Comparison of ENCODE assay signal across 9 mouse cellular contexts in the genomic region with DNA sequence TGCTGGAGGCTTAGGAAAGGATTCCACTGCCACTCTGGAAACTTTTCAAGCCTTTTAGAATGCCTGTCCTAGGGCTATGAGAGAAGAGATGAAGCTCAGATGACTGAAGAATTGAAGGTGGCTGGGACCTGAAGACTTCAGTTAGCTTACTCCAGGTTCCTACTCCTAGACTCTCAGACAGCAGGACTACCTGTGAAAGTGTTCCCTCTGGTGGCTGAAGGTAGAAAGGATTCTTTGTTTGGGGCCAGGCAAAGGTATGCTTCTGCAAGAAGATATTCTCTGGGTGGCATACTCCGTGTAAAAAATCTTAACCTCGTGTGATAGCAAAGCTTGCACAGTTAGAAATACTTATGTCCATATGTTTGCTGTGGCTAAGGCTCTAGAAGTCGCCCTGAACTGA.
DNase-seq lines count a peak whose midpoint lies in the region; ATAC-seq and TF ChIP-seq lines count a peak whose summit lies in the region.
"Had no signal": no experiment of that assay in that cellular context is flagged by ENCODE, and none has a peak within 500 bp of the region (broad histone marks: within the 10 kb centered on the region; RNA-seq: fewer than 3 reads in every experiment).

No protein-coding gene starts in this region.

- in situ Hi-C loops in Patski (cut with MboI; ENCODE audit: low pct_unique_long_range_greater_than_20kb) = no loop called here

- H3K9ac ChIP-seq in heart, embryonic 13.5 days = no peak overlapping the region
- no peak overlapping the region for H3K9ac ChIP-seq in midbrain, embryonic 14.5 days (replicated peaks; ENCODE audit: low read length)
- H3K9ac ChIP-seq in midbrain, embryonic 11.5 days (ENCODE audit: low read length) = no peak overlapping the region
- H3K9ac ChIP-seq: embryonic facial prominence, embryonic 13.5 days had no signal

- 70% methylated on average over 3 of the region's 3 CpGs for WGBS in heart, embryonic 13.5 days
- WGBS in midbrain, embryonic 14.5 days = 87% methylated on average over 3 of the region's 3 CpGs
- 84% methylated on average over 3 of the region's 3 CpGs for WGBS in midbrain, embryonic 11.5 days

- no peaks in the 10 kb centered on the region for H3K27me3 ChIP-seq in heart, embryonic 13.5 days (replicated peaks)
- H3K27me3 ChIP-seq in midbrain, embryonic 14.5 days (ENCODE audit: control insufficient read depth, insufficient read depth, low read length) = no peaks in the 10 kb centered on the region
- H3K27me3 ChIP-seq in midbrain, embryonic 11.5 days (ENCODE audit: control insufficient read depth, insufficient read depth, low read length) = no peaks in the 10 kb centered on the region
- no peaks in the 10 kb centered on the region for H3K27me3 ChIP-seq in Patski
- no peaks in the 10 kb centered on the region for H3K27me3 ChIP-seq in splenic B cell, adult 2 months (ENCODE audit: control insufficient read depth, insufficient read depth, low read length, poor library complexity, severe bottlenecking)
- H3K27me3 ChIP-seq: embryonic facial prominence, embryonic 13.5 days had no signal

- peaks cover 14% of the 10 kb centered on the region for H3K36me3 ChIP-seq in heart, embryonic 13.5 days
- H3K36me3 ChIP-seq in midbrain, embryonic 14.5 days (ENCODE audit: control insufficient read depth, insufficient read depth, low read length) = peaks cover 3% of the 10 kb centered on the region
- H3K36me3 ChIP-seq in midbrain, embryonic 11.5 days (ENCODE audit: control insufficient read depth, insufficient read depth, low read length) = no peaks in the 10 kb centered on the region
- H3K36me3 ChIP-seq in splenic B cell, adult 2 months (ENCODE audit: control insufficient read depth, insufficient read depth, low read length, poor library complexity, severe bottlenecking) = no peaks in the 10 kb centered on the region

- CTCF ChIA-PET in Patski (lab: Charles Lee) = interaction anchor here (0.8 to 2.7 kb wide), 9 partner anchors 8 to 267 kb away, joined by 3 to 11 read pairs (median 3); no protein-coding TSS in a partner anchor

- no peaks in the 10 kb centered on the region for H3K9me3 ChIP-seq in heart, embryonic 13.5 days
- H3K9me3 ChIP-seq in midbrain, embryonic 14.5 days (ENCODE audit: control insufficient read depth, low read length) = no peaks in the 10 kb centered on the region
- no peaks in the 10 kb centered on the region for H3K9me3 ChIP-seq in midbrain, embryonic 11.5 days (ENCODE audit: control insufficient read depth, low read length)
- H3K9me3 ChIP-seq: embryonic facial prominence, embryonic 13.5 days had no signal

- POLR2A ChIA-PET in Patski (lab: Charles Lee) = no interaction called here

- intact Hi-C loops in heart, postnatal 10 days (cut with DNase I) = no loop called here

- ATAC-seq in heart, embryonic 13.5 days (ENCODE audit: extremely low read depth, insufficient number of reproducible peaks, low FRiP score, low TSS enrichment) = no peak
- no peak for ATAC-seq in midbrain, embryonic 14.5 days (ENCODE audit: low FRiP score, low TSS enrichment)
- no peak for ATAC-seq in midbrain, embryonic 11.5 days (ENCODE audit: low FRiP score)
- ATAC-seq in Patski = no peak

- peak overlapping the region; percentile 26; the same call in 1 of the 2 replicates for H3K27ac ChIP-seq in heart, embryonic 13.5 days (replicated peaks)
- no peak overlapping the region for H3K27ac ChIP-seq in midbrain, embryonic 14.5 days (replicated peaks; ENCODE audit: low read depth, low read length)
- H3K27ac ChIP-seq in midbrain, embryonic 11.5 days (ENCODE audit: low read depth, low read length) = no peak overlapping the region
- H3K27ac ChIP-seq: embryonic facial prominence, embryonic 13.5 days had no signal

- peak; percentile 52 for TF ChIP-seq CTCF in Patski (IDR thresholded peaks at IDR 0.05)

- H3K4me3 ChIP-seq in heart, embryonic 13.5 days = no peak overlapping the region
- no peak overlapping the region for H3K4me3 ChIP-seq in midbrain, embryonic 14.5 days (replicated peaks; ENCODE audit: low read depth, low read length)
- no peak overlapping the region for H3K4me3 ChIP-seq in midbrain, embryonic 11.5 days (ENCODE audit: low read depth, low read length)
- H3K4me3 ChIP-seq: embryonic facial prominence, embryonic 13.5 days had no signal

- DNase-seq in heart, postnatal 10 days = no peak
- peak; percentile 50 for DNase-seq in midbrain, embryonic 14.5 days
- no peak for DNase-seq in midbrain, embryonic 11.5 days (ENCODE audit: low spot score, missing footprints)
- DNase-seq in Patski (ENCODE audit: low read depth, low spot score) = no peak
- DNase-seq in splenic B cell, adult 2 months (ENCODE audit: low read depth, low spot score) = peak; percentile 46
- DNase-seq in spleen, adult 18-20 months = no peak
- DNase-seq: gastrocnemius, postnatal 10 days had no signal

- H3K4me1 ChIP-seq in heart, embryonic 13.5 days = peaks cover 44% of the 10 kb centered on the region
- H3K4me1 ChIP-seq in midbrain, embryonic 14.5 days (ENCODE audit: control insufficient read depth, insufficient read depth, low read length) = no peaks in the 10 kb centered on the region
- H3K4me1 ChIP-seq in midbrain, embryonic 11.5 days (ENCODE audit: control insufficient read depth, insufficient read depth, low read length) = no peaks in the 10 kb centered on the region

- H3K4me2 ChIP-seq in heart, embryonic 13.5 days = no peak overlapping the region
- H3K4me2 ChIP-seq in midbrain, embryonic 14.5 days (ENCODE audit: low read length) = no peak overlapping the region
- no peak overlapping the region for H3K4me2 ChIP-seq in midbrain, embryonic 11.5 days
- H3K4me2 ChIP-seq: embryonic facial prominence, embryonic 13.5 days had no signal

Comparison
In these comparisons a context has a peak if more than half of its experiments do, and no peak if none do; other contexts are left out.
1. DNase-seq: peak in midbrain, embryonic 14.5 days (single experiment) and splenic B cell, adult 2 months (single experiment); none in heart, postnatal 10 days (0 of 2), midbrain, embryonic 11.5 days (single experiment), Patski (single experiment) and spleen, adult 18-20 months (0 of 2).